Mouse (Mus musculus) layer of hippocampus, adult 2 months (tissue): ENCODE measurements around the gene Zfp553. TPM values are rescaled to one million over a fixed set of nuclear protein-coding genes. Genes with fewer than 3 reads are reported as not detected.
"Not testable (repeated sequence)": the region's sequence is repeated elsewhere in the genome, so short reads cannot be mapped to it uniquely, and the experiment has no call there.

ENCODE experiments used
- DNase-seq, 2 experiments: peaks; one replicate each; pipeline ENCODE4 v3.0.0; 2022; ENCODE audit warnings: low spot score in 2 of 2
- H3K27ac ChIP-seq: fragments of 200-600 bp; 2 replicates; pipeline ENCODE4 v1.8.1; 2022
- H3K4me3 ChIP-seq: fragments of 200-600 bp; 2 replicates; pipeline ENCODE4 v1.8.1; 2022; ENCODE audit warnings: mild to moderate bottlenecking
- CTCF ChIP-seq: fragments of 200-600 bp; conservative IDR thresholded peaks from 2 replicates; pipeline ENCODE4 v1.8.1; 2022; ENCODE audit warnings: antibody characterized with exemption, mild to moderate bottlenecking, moderate library complexity
- total RNA-seq, 2 experiments: library from RNA; stranded (reverse); gene quantifications; 2 replicates each; pipeline ENCODE4 v1.2.3; 2021

Gene Zfp553
- total RNA-seq, 2 experiments from 2014 or later: 18.6 to 21.7 TPM

DNA sequence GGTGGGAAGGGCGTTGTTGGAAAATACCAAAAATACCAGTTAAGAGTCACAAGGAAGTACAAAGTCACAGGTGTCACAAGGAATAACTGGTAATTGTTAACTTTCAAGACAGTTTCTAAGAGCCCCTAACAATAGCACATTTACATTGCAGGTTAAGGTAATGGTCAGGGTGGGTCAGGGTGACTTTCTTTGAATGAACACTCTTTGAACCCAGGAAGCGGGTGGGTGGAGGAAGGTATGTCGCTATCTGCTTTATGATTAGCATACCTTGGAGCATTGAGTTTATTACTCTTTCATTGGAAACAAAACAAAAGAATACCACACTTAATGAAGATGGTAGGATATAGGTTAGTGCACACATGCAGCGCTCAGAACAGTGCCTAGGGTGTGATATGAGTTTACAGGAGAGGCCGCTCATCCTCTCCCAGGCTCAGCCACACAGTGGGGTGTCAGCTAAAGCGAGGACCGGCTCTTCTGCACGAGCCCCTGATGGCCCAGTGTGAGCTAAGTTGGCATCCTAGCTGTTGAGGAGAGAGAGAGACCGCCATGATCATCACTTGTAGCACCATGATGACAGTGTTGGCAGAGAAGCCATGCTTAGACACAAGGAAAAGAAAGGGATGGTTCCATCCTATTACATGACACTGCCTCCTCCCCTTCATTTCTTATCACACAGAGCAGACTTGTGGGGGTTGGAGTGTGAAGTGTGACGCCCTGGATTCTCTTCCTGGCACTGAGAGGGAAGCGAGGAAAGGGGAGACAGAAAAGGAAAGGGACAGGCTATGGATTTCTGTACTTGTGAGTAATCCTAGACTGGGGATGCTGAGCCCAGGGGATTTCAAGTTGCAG lies 7.5 kb upstream of the Zfp553 start:
- Histone ChIP-seq H3K4me3 (no peak overlapping the region), H3K27ac (no peak overlapping the region)
- no peak for TF ChIP-seq CTCF
- no peak for DNase-seq

DNA sequence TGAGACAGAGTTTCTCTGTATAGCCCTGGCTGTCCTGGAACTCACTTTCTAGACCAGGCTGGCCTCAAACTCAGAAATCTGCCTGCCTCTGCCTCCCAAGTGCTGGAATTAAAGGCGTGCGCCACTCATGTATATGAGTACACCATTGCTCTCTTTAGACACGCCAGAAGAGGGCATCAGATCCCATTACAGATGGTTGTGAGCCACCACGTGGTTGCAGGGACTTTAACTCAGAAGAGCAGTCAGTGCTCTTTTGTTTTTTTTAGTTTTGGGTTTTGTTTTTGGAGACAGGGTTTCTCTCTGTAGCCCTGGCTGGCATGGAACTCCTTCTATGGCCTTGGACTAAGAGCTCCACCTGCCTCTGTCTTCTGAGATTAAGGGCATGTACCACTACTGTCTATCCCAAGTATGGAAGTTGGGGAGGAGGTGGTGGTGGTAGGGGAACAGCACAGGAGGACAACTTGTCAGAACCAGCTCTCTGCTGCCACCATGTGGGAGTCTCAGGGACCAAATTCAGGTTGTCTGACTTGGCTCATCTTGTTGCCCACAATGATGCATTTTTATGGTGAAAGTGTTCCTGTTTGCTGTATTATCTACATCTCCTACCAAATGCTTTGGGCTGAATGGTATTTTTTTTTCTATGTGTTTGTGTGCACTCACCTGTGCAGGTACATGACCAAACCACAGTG lies 4.1 kb upstream of the Zfp553 start:
- TF ChIP-seq CTCF: peak; percentile 91
- Histone ChIP-seq H3K27ac (0 out of 2 replicates have a peak overlapping the region, but pooled peaks have one; percentile 11), H3K4me3 (no peak overlapping the region)
- peak; percentile 81 to 89 for DNase-seq

DNA sequence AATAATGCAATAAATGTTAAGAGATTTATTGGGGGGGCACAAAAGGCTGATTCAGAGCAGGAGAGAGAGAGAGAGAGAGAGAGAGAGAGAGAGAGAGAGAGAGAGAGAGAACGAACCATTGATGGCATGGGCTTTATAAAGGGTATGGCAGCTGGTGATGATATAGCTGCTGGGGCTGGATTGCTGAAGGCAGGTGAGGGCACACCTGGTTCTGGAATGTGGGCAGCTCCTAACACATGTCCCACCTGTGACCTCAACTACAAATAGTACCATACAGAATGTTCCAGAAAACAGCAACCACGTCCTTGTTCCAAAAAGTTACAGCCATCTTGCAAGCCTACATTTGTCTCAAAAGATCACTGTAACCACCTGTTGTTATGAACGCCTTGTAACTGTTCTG lies 1.5 kb upstream of the Zfp553 start:
- no peak for DNase-seq
- TF ChIP-seq CTCF: no peak
- H3K27ac ChIP-seq: peak overlapping the region; percentile 95; the same call in 1 of the 2 replicates

DNA sequence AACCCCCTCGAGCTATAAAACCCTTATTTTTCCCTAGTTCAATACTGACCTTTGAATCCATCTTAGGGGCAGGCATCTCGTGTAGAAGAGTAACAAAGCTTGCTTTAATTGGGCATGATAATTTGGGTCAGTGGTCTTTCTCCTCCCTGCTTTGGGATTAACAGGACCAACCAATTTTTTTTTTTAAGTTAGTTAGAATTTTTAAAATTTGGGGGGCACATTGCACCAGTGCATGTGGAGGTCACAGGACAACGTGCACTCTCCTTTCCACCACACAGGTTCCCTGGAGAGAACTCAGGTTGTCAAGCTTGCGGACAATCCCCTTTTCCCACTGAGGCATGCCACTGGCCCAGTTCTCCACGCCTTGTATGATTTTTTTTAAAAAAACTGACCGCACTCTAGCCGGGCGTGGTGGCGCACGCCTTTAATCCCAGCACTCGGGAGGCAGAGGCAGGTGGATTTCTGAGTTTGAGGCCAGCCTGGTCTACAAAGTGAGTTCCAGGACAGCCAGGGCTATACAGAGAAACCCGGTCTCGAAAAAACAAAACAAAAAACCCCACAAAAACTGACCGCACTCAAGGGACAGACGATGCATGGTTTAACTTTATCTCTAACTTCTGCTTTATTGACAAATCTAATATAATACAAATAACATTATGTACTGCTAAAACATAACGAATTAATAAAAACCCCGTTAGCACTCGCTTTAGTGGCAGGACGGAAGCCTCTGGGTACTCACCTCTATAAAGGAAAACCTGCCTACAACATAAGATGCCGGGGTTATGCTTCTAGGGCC lies 837 bp upstream of the Zfp553 start:
- no peak for TF ChIP-seq CTCF
- Histone ChIP-seq H3K27ac (peak overlapping the region; percentile 95), H3K4me3 (peak overlapping the region; percentile 88)
- no peak for DNase-seq

More for the DNA sequence above, 1.5 kb upstream of the Zfp553 start:
- H3K4me3 ChIP-seq: peak overlapping the region; percentile 88

DNA sequence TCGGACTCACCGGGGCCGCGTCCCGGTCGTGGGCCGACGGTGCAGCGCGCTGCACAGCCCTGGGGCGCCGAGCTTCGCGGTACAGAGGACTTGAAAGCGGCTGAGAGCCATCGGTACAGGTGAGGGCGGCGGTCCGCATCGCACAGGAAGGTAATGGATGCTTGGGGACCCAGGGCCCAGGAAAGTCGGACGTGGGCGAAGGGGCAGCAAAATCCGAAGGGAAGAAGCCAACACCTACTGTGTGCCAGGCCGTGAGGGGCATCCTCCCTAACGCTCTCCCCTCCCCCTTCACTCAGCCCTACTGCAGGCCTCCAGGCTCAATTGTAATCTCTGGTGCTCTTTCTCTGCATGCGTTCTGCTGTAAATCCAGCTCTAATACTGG lies 498 bp downstream of the Zfp553 start:
- no peak for TF ChIP-seq CTCF
- peak overlapping the region; percentile 88 for H3K4me3 ChIP-seq
- DNase-seq: no peak
- peak overlapping the region; percentile 95 for H3K27ac ChIP-seq

DNA sequence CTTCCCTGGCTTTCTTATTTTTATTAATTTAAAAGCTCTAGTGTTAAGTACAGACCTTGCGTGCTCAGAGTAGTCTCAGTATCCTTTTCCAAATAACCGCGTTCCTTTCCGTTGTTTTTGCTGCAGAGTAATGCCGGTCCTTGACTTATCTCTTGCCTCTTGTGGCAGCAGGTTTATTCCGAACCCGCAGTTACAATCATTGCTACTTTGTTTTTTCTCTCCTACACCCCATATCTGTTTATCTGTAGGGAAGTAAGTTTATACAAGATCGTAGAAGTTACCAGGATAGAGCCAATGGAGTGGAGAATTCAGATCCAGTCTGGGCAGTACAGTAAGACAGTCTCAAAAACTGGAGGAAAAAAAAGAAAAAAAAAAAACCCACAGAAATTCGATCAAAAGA lies 904 bp downstream of the Zfp553 start:
- DNase-seq: no peak
- Histone ChIP-seq H3K27ac (peak overlapping the region; percentile 95), H3K4me3 (peak overlapping the region; percentile 88)
- TF ChIP-seq CTCF: no peak

DNA sequence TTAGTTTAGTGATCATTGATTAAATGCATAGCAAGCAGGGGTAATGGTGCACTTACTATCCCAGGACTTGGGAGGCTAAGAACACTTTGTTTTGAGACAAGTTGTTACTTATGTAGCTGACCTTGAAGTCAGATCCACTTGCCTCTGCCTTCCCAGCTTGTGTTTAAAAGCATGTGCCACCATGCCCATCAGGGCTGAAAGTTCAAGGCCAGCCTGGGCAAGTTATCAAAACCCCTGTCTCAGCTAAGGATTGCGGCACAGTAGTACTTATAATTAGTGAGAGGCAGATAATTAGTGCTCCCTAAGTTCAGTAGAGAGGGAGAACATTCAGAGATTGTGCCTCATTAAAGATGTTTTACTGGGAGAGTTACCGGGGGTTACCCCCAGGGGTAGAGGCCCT lies 1.9 kb downstream of the Zfp553 start:
- Histone ChIP-seq H3K27ac (no peak overlapping the region), H3K4me3 (no peak overlapping the region)
- TF ChIP-seq CTCF: no peak
- no peak for DNase-seq

DNA sequence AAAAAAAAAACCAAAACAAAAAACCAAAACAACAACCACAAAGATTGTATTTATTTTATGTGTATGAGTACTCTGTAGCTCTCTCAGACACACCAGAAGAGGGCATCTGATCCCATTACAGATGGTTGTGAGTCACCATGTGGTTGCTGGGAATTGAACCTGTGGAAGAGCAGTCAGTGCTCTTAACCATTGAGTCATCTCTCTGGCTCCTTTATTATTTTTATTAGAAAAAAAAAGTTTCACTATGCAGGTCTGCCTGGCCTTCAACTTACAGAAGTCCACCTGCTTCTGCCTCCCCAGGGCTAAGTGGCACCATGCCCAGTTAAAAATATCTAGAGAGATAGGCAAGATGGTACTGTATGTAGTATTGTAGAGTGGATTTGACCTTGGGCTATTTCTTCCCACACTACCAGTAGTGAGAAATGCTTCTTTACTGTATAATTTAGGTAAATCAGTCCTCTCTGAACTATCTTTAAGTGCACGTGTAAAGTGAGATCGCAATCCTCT lies 10.6 kb downstream of the Zfp553 start:
- peak overlapping the region; percentile 84 for H3K4me3 ChIP-seq
- DNase-seq: no peak
- TF ChIP-seq CTCF: peak; percentile 27; the same call in 1 of the 2 replicates
- peak overlapping the region; percentile 96 for H3K27ac ChIP-seq

DNA sequence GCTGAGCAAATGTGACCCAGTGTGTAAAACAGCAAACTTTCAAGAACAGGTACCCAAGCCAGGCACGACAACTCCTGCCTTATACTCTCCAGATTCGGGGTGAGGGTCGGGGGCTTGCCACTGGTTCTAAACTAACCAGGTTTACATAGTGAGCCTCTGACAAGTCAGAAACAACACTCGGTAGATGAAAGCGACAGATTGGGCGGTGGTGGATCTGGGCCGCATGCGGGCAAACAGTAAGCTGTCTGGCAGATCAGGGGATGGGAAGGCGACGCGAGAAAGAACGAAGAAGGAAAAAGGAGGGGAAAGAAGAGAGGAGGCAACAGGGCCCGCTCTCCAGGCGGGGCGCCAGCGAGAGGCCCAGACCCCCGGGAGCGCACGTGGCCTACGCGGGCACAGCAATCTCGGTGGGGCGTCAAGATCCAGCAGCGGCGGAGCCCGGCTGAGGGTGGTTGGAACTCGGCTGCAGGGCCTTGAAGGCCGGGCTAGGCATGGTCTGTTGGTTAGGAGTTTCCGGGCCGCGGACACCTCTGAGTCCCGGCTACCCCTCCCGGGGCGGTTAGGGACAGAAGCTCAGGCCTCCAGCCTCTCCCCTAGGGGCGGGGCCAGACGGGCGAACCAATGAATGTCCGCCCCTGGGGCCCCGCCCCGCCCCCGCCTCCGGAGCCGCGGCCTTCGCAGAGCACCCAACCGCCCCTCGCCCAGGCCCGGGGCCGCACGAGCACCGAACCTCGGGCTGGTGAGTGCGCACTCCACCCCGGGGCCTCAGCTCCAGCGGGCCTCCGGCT lies 11.2 kb downstream of the Zfp553 start, which contains the start of gene Zfp771:
TSS of gene Zfp771 (plus strand) at position 405 of the 788 bp plus-strand sequence.
- H3K27ac ChIP-seq: peak within 1 kb of the TSS; percentile 96
- peak; percentile 57 for TF ChIP-seq CTCF
- peak within 1 kb of the TSS; percentile 84 for H3K4me3 ChIP-seq
- peak; percentile 92 to 94 for DNase-seq

DNA sequence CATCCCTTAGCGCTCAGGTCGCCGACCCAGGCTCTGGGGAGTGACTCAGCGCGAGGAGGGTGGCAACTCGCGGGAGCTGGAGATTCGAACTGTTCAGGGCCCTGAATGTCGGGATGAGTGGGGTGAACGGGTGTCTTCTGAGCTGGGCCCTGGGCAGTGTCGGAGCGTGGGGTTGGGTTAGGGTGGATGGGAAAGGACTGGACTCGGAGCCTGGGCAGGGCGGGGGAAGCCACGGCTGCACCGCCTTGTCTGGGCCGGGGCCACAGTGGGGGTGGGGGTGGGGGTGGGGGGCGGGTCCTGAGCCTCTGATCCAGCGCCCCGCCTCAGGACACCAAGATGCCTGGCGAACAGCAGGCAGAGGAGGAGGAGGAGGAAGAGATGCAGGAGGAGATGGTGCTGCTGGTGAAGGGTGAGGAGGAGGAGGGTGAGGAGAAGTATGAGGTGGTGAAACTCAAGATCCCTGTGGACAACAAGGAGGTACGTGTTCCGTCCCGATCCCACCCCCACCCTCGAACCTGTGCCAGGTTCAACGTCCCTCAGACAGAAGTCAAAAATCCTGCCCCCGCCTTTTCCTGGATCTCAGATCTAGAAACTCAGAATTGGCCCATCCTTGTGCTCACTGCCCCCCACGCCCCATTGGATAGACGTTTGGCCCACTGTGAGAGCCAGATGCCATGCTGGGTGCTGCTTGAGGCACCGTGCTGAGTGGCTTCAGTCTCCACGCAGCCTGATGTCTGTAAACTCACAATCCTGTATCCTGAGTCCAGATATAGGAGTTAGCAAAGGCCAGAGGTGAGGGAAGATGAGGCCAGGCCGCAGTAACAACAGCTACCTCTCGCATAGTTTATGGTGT lies 12.0 kb downstream of the Zfp553 start:
- DNase-seq: no peak
- H3K4me3 ChIP-seq: peak overlapping the region; percentile 84
- TF ChIP-seq CTCF: no peak
- peak overlapping the region; percentile 96 for H3K27ac ChIP-seq

DNA sequence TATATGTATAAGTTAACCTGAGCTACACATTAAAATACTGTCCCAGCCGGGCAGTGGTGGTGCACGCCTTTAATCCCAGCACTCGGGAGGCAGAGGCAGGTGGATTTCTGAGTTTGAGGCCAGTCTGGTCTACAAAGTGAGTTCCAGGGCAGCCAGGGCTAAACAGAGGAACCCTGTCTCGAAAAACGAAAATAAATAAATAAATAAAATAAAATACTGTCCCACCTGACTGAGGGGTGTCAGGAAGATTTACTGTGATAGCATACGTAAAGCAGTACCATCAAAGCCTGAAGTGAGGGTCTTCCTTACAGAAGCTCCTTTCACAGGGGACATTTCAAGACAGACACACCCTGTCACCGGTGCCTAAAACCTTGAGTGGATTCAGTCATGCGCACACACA lies 17.6 kb downstream of the Zfp553 start:
- DNase-seq, H3K4me3 ChIP-seq: not testable (repeated sequence)
- H3K27ac ChIP-seq: 0 out of 2 replicates have a peak overlapping the region, but pooled peaks have one; percentile 61
